ENCODE assay signal across 9 mouse cellular contexts in genomic region chr10:60827901-60828670, GRCm38 (mm10). TPM values are rescaled to one million over a fixed set of nuclear protein-coding genes. Genes with fewer than 3 reads are reported as not detected.
DNase-seq lines count a peak whose midpoint lies in the region; ATAC-seq lines count a peak whose summit lies in the region.
"Had no signal": no experiment of that assay in that cellular context is flagged by ENCODE, and none has a peak within 500 bp of the region (broad histone marks: within the 10 kb centered on the region; RNA-seq: fewer than 3 reads in every experiment).

No protein-coding gene starts in this region.

- peaks cover 33% of the 10 kb centered on the region for H3K4me1 ChIP-seq in midbrain, embryonic 16.5 days (ENCODE audit: control insufficient read depth, insufficient read depth, low read length)

- H3K9ac ChIP-seq in midbrain, embryonic 16.5 days (ENCODE audit: low read depth, low read length), result no peak overlapping the region

- peak; percentile 4 to 35 for DNase-seq in kidney, postnatal 4 days
- no peak for DNase-seq in kidney, adult 18-20 months
- peak; percentile 35 to 48 for DNase-seq in cerebellum, postnatal 14 days
- DNase-seq in heart, postnatal 10 days, result peak; percentile 1 to 3
- no peak for DNase-seq in adrenal gland, postnatal 10 days
- no peak for DNase-seq in ovary, postnatal 10 days (ENCODE audit: low spot score)

- no peak overlapping the region for H3K4me3 ChIP-seq in midbrain, embryonic 16.5 days (ENCODE audit: low read depth, low read length)
- H3K4me3 ChIP-seq: megakaryocyte, embryonic 14.5 days had no signal

- WGBS in midbrain, embryonic 16.5 days, result 52% methylated on average over 17 of the region's 17 CpGs

- H3K4me2 ChIP-seq in midbrain, embryonic 16.5 days (ENCODE audit: low read length), result peak overlapping the region; percentile 98

- ATAC-seq in midbrain, embryonic 16.5 days, result no peak
- ATAC-seq in granulocyte monocyte progenitor cell, adult 5-6 weeks (replicated peaks; ENCODE audit: poor library complexity, severe bottlenecking), result no peak

- H3K36me3 ChIP-seq in midbrain, embryonic 16.5 days (ENCODE audit: control insufficient read depth, insufficient read depth, low read length), result no peaks in the 10 kb centered on the region

- intact Hi-C loops in heart, postnatal 10 days (cut with DNase I), result no loop called here

- H3K9me3 ChIP-seq in midbrain, embryonic 16.5 days (replicated peaks; ENCODE audit: control insufficient read depth, low read length, poor library complexity, severe bottlenecking), result no peaks in the 10 kb centered on the region

- peaks cover 30% of the 10 kb centered on the region for H3K27me3 ChIP-seq in midbrain, embryonic 16.5 days (ENCODE audit: control insufficient read depth, insufficient read depth, low read depth, low read length)

- no peak overlapping the region for H3K27ac ChIP-seq in midbrain, embryonic 16.5 days (ENCODE audit: low read length)

RNA-seq across cellular contexts. Expression of gene Unc5b, which starts 3.3 kb away (rescaled TPM):
- total RNA-seq in heart, postnatal 10 days (2021), result 10 to 100 TPM; 35.3 to 47.0 TPM
- 2.0 and 2.4 TPM in 2 replicates for polyA plus RNA-seq in midbrain, embryonic 16.5 days (2015; fragmentation: Nextera tagmentation; extraction: Ambion mirVana)
- not detected in 2 replicates for total RNA-seq in granulocyte monocyte progenitor cell, adult 5-6 weeks (2014; fragmentation: Nextera tagmentation)
- not detected in 2 replicates for total RNA-seq in granulocyte monocyte progenitor cell, adult 5-6 weeks (2017)
- total RNA-seq in adrenal gland, postnatal 10 days (2021), result 10 to 100 TPM; 14.0 to 16.1 TPM

Comparison
In these comparisons a context has a peak if more than half of its experiments do, and no peak if none do; other contexts are left out.
1. DNase-seq: peak in kidney, postnatal 4 days (2 of 2), cerebellum, postnatal 14 days (2 of 2) and heart, postnatal 10 days (2 of 2); none in kidney, adult 18-20 months (single experiment), adrenal gland, postnatal 10 days (single experiment) and ovary, postnatal 10 days (single experiment).
2. RNA of gene Unc5b, which starts 3.3 kb away (total RNA-seq): 35.3 to 47.0 TPM in heart, postnatal 10 days and 14.0 to 16.1 TPM in adrenal gland, postnatal 10 days; not detected in granulocyte monocyte progenitor cell, adult 5-6 weeks; every median in the first group is over 10 times any median in the second.